Mouse (Mus musculus): ENCODE results near the gene Tec.

- TF ChIP-seq CTCF (IDR thresholded peaks at IDR 0.05; ENCODE audit: low read depth) = peak; percentile 21; the same call in 1 of the 2 replicates
- TF ChIP-seq EP300 (optimal IDR thresholded peaks at IDR 0.05) = no peak
These were observed 72.1 kb downstream of the Tec start for GRCm38 (mm10) chr5:72796186-72796613.

Measured in stomach, postnatal 0 days (tissue).